Mouse (Mus musculus) forebrain, embryonic 13.5 days (tissue): ENCODE results near the gene D630045J12Rik. TPM values are rescaled to one million over a fixed set of nuclear protein-coding genes. Genes with fewer than 3 reads are reported as not detected.

Source experiments
- ATAC-seq: fragments of 200-750 bp; cut with Nextera tagmentation; 2 replicates; pipeline ENCODE4 v1.8.0; 2017
- H3K27ac ChIP-seq: fragments of 300-500 bp; sonication (generic); 2 replicates; pipeline ENCODE4 v1.5.1; 2015; ENCODE audit warnings: inconsistent platforms, mild to moderate bottlenecking, moderate library complexity
- H3K27me3 ChIP-seq: fragments of 300-500 bp; sonication (generic); 2 replicates; pipeline ENCODE4 v1.6.1; 2015; ENCODE audit warnings: mild to moderate bottlenecking, inconsistent platforms
- H3K36me3 ChIP-seq: fragments of 300-500 bp; sonication (generic); 2 replicates; pipeline ENCODE4 v1.6.1; 2015; ENCODE audit warnings: mild to moderate bottlenecking, inconsistent platforms; ENCODE audit not compliant: poor library complexity, severe bottlenecking
- H3K4me1 ChIP-seq: fragments of 300-500 bp; sonication (generic); 2 replicates; pipeline ENCODE4 v1.6.1; 2015; ENCODE audit warnings: inconsistent platforms
- H3K4me2 ChIP-seq: fragments of 300-500 bp; sonication (generic); 2 replicates; pipeline ENCODE4 v1.6.1; 2015; ENCODE audit warnings: inconsistent platforms, mild to moderate bottlenecking, moderate library complexity
- H3K4me3 ChIP-seq: fragments of 300-500 bp; sonication (generic); 2 replicates; pipeline ENCODE4 v1.5.1; 2015; ENCODE audit warnings: mild to moderate bottlenecking, inconsistent platforms
- H3K9ac ChIP-seq: fragments of 300-500 bp; sonication (generic); 2 replicates; pipeline ENCODE4 v1.6.1; 2015; ENCODE audit warnings: mild to moderate bottlenecking, inconsistent platforms
- H3K9me3 ChIP-seq: fragments of 300-500 bp; sonication (generic); replicated peaks from 2 replicates; pipeline ENCODE4 v1.6.1; 2016; ENCODE audit warnings: inconsistent platforms
- WGBS: fragments of 180-500 bp; shearing (Covaris S2); methylation state at CpG from one replicate; pipeline ENCODE4 v1.1.7; 2015; 5-methylcytosine and 5-hydroxymethylcytosine counted together
- polyA plus RNA-seq: library from polyadenylated mRNA; unstranded; fragments of >200 nt; fragmentation: Nextera tagmentation; extraction: Ambion mirVana; gene quantifications from 2 replicates; pipeline ENCODE4 v1.2.1, GENCODE M21; 2015

D630045J12Rik gene
- polyA plus RNA-seq, 1 experiment from 2014 or later, result 10.9 TPM

DNA sequence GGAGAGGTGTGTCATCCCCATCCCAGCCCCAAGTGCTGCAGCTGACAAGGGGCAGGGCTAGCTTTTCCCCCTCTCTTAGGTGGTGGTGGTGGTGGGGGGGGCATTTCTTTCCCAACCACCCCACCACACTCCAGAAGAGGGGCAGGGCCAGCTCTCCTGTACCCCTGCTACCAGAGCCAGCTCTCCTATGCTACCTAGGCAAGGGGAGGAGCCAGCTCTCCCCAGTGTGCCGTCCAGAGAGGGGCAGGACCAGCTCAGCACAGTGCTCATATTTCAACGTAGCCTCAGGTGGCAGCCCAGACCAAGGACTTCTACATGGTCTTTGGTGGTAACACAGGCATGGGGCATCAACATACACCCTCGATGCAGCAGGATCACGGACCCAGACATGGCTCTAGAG is 50.0 kb downstream of the D630045J12Rik start:
- peak; percentile 19; the same call in 1 of the 2 replicates for ATAC-seq
- no peak overlapping the region for H3K4me3 ChIP-seq
- no peak overlapping the region for H3K9ac ChIP-seq

DNA sequence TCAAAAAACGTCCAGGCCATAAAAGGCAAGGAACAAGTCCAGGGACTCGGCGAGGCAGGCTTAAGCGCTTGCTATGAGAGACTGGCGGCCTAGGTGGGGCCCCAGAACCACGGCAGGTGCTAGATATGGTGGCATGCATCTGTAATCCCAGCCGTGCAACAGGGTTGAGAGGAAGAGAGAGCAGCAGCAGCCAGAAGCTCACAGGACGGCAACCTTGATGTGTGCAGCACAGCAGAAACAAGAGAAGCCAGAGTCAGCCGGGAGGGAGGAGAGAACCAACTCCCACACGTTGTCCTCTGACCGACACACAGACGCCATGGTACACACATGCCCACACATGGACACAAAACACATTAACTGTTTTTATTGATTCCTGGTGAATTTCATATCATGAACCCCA is 51.0 kb downstream of the D630045J12Rik start:
- Histone ChIP-seq H3K36me3 (no peaks in the 10 kb centered on the region), H3K27ac (no peak overlapping the region), H3K4me1 (peaks cover 24% of the 10 kb centered on the region), H3K9ac (no peak overlapping the region), H3K4me2 (no peak overlapping the region), H3K27me3 (no peaks in the 10 kb centered on the region), H3K4me3 (no peak overlapping the region), H3K9me3 (no peaks in the 10 kb centered on the region)
- WGBS, result 88% methylated on average over 12 of the region's 12 CpGs
- ATAC-seq, result no peak

More for the DNA sequence above, 50.0 kb downstream of the D630045J12Rik start:
- H3K4me1 ChIP-seq, result peaks cover 28% of the 10 kb centered on the region
- H3K27ac ChIP-seq, result no peak overlapping the region
- H3K4me2 ChIP-seq, result no peak overlapping the region
- H3K27me3 ChIP-seq, result no peaks in the 10 kb centered on the region
- H3K9me3 ChIP-seq, result no peaks in the 10 kb centered on the region
- WGBS, result 70% methylated on average over 4 of the region's 4 CpGs
- no peaks in the 10 kb centered on the region for H3K36me3 ChIP-seq

- H3K4me1 ChIP-seq, result peaks cover 11% of the 10 kb centered on the region
- no peak overlapping the region for H3K9ac ChIP-seq
- no peak overlapping the region for H3K4me3 ChIP-seq
- H3K27ac ChIP-seq, result no peak overlapping the region
- no peaks in the 10 kb centered on the region for H3K27me3 ChIP-seq
- H3K36me3 ChIP-seq, result peaks cover 4% of the 10 kb centered on the region
- WGBS, result 77% methylated on average over 5 of the region's 5 CpGs
- H3K9me3 ChIP-seq, result no peaks in the 10 kb centered on the region
- ATAC-seq, result no peak
- H3K4me2 ChIP-seq, result no peak overlapping the region
These were observed 52.3 kb downstream of the D630045J12Rik start for GRCm38 (mm10) chr6:38201495-38201894.

DNA sequence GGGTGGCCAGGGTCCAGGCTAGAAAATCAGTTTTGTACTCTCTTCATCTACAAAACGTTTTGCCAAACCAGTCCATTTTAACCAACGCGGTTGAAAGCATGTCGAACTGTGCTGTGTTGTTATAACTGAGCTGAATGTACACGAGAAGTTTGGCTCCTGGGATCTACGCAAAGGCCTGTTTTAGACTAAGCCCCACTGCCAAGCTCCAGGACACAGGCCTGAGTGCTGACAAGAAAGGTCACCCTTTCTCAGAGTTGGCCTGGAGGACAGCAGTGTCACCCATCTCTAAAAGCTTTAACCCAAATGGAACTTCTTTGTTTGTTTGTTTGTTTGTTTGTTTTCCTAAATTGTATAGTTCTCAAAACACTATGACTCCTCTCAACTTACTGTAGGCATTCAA is 54.2 kb downstream of the D630045J12Rik start:
- no peak overlapping the region for H3K27ac ChIP-seq
- no peaks in the 10 kb centered on the region for H3K9me3 ChIP-seq
- no peak overlapping the region for H3K9ac ChIP-seq
- no peak overlapping the region for H3K4me2 ChIP-seq
- H3K4me1 ChIP-seq, result no peaks in the 10 kb centered on the region
- no peaks in the 10 kb centered on the region for H3K27me3 ChIP-seq
- ATAC-seq, result no peak
- peaks cover 23% of the 10 kb centered on the region for H3K36me3 ChIP-seq
- no peak overlapping the region for H3K4me3 ChIP-seq
- 89% methylated on average over 6 of the region's 6 CpGs for WGBS

DNA sequence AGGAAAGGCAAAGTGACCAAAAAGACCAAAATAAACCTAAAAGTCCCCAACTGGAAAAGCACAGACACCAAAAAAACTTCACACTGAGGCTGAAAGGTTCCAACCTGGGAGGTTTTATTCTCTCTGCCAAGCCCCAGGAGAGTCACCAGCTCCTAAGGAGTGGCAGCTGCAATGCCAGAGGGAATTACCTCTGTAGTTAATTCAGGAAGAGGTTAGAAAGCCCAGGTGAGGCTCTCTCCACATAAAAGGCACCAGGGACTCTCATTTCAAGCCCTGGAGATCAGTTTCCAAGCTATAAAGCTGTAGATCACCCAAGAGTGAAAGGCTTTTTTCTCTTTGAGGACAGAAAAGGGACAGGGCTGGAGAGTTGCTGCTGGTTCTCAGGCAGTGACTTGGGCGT is 55.1 kb downstream of the D630045J12Rik start:
- Histone ChIP-seq H3K27ac (no peak overlapping the region), H3K36me3 (peaks cover 30% of the 10 kb centered on the region), H3K9me3 (no peaks in the 10 kb centered on the region), H3K4me2 (no peak overlapping the region), H3K9ac (no peak overlapping the region), H3K4me3 (no peak overlapping the region), H3K27me3 (no peaks in the 10 kb centered on the region), H3K4me1 (no peaks in the 10 kb centered on the region)
- 90% methylated on average over 1 of the region's 1 CpGs for WGBS
- ATAC-seq, result no peak

DNA sequence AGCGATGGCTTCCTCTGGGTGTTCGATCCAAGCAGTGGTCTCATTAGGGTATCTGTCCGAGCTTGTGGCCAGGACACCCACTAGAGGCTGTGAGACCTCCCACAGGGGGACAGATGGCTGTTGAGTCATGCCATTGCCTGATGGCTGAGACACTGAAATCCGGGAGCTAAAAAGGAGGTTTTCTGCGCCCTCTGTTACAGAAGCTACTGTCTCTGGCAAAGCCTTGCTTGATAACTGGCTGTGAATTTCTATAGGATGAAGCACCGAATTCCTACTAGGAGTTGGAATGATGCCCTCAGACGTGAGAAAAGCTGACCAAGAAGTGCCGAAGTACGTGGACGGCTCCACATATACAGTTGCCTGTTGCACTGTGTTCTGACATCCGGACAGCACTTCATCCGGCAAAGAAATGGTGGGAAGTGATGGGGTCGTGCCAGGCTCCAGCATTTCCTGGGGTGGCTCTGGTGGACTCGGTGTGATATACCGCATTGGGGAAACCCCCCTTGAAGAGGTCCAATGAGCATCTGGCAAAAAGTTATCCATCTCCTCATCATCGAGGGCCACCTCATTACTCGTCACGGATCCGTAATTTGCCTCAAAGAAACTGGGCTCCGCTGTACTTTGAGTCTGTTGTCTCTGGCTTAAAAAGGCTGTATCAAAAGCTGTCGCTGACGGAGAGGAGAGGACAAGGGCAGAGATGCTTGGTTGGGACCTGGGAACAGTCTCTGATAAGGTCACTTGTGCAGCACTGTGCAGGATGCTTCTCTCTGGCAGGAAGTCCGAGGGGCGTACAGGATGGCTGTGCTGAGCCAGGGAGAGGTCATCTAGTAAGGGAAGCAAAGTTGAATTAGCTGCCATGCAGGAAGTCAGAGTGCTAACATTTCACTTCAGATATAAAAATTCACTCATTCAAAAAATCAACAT is 57.3 kb downstream of the D630045J12Rik start:
- 89% methylated on average over 24 of the region's 24 CpGs for WGBS
- H3K4me1 ChIP-seq, result no peaks in the 10 kb centered on the region
- H3K9me3 ChIP-seq, result no peaks in the 10 kb centered on the region
- no peak overlapping the region for H3K4me2 ChIP-seq
- H3K27me3 ChIP-seq, result no peaks in the 10 kb centered on the region
- no peak overlapping the region for H3K9ac ChIP-seq
- no peak overlapping the region for H3K4me3 ChIP-seq
- peaks cover 47% of the 10 kb centered on the region for H3K36me3 ChIP-seq
- no peak overlapping the region for H3K27ac ChIP-seq
- ATAC-seq, result no peak

DNA sequence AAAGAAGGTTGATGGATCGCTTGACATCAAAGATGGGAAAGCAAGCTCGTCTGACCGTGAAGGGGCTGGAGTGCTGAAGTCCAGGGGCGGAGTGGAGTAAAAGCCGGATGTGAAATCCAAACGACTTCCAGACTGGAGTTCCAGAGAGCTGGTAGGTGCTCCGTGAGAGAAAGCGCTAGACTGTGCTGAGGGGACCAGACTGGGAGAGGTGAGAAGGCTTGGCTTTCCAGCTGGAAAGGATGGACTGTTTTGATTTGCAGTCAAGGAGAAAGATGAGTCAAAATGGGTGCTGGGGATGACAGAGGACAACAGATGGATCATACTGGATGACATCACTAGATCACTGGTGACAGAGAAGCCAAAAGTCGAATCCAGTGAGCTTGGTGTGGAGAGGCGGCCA is 58.5 kb downstream of the D630045J12Rik start:
- H3K9ac ChIP-seq, result no peak overlapping the region
- H3K4me2 ChIP-seq, result no peak overlapping the region
- H3K36me3 ChIP-seq, result peaks cover 48% of the 10 kb centered on the region
- H3K27me3 ChIP-seq, result no peaks in the 10 kb centered on the region
- H3K4me1 ChIP-seq, result no peaks in the 10 kb centered on the region
- ATAC-seq, result no peak
- no peaks in the 10 kb centered on the region for H3K9me3 ChIP-seq
- WGBS, result 86% methylated on average over 10 of the region's 10 CpGs
- H3K4me3 ChIP-seq, result no peak overlapping the region
- H3K27ac ChIP-seq, result no peak overlapping the region

- H3K4me1 ChIP-seq, result no peaks in the 10 kb centered on the region
- no peak overlapping the region for H3K27ac ChIP-seq
- 80% methylated on average over 7 of the region's 7 CpGs for WGBS
- H3K9ac ChIP-seq, result no peak overlapping the region
- H3K36me3 ChIP-seq, result peaks cover 56% of the 10 kb centered on the region
- H3K9me3 ChIP-seq, result no peaks in the 10 kb centered on the region
- ATAC-seq, result no peak
- H3K27me3 ChIP-seq, result no peaks in the 10 kb centered on the region
- no peak overlapping the region for H3K4me2 ChIP-seq
- H3K4me3 ChIP-seq, result no peak overlapping the region
These were observed 59.8 kb downstream of the D630045J12Rik start for GRCm38 (mm10) chr6:38194046-38194445.

DNA sequence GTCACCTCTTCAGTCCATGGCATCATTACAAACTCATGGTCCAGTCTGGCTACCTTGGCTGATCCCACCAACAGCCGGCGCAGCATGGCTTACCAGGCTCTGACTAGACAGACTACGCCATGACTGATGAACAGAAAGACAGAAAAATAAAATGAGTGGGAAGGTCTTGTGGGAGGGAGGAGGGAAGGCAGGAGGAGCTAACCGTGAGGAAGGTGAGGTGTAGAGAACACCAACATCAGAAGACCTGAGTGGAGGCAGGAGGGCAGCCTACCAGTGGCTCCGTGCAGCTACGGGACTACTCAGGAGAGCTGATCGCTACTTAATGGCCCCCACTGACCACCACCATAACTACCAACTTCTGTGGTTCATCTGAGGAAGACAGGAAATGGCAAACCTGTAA is 60.9 kb downstream of the D630045J12Rik start:
- H3K9me3 ChIP-seq, result no peaks in the 10 kb centered on the region
- ATAC-seq, result no peak
- H3K27ac ChIP-seq, result no peak overlapping the region
- no peak overlapping the region for H3K9ac ChIP-seq
- peaks cover 63% of the 10 kb centered on the region for H3K36me3 ChIP-seq
- no peaks in the 10 kb centered on the region for H3K27me3 ChIP-seq
- no peaks in the 10 kb centered on the region for H3K4me1 ChIP-seq
- no peak overlapping the region for H3K4me3 ChIP-seq
- no peak overlapping the region for H3K4me2 ChIP-seq
- WGBS, result 93% methylated on average over 7 of the region's 7 CpGs

- no peaks in the 10 kb centered on the region for H3K9me3 ChIP-seq
- no peak overlapping the region for H3K9ac ChIP-seq
- 93% methylated on average over 8 of the region's 8 CpGs for WGBS
- no peak for ATAC-seq
- no peaks in the 10 kb centered on the region for H3K4me1 ChIP-seq
- H3K27me3 ChIP-seq, result no peaks in the 10 kb centered on the region
- no peak overlapping the region for H3K27ac ChIP-seq
- H3K4me3 ChIP-seq, result no peak overlapping the region
- no peak overlapping the region for H3K4me2 ChIP-seq
- peaks cover 52% of the 10 kb centered on the region for H3K36me3 ChIP-seq
These were observed 67.4 kb downstream of the D630045J12Rik start for GRCm38 (mm10) chr6:38186312-38186950.

DNA sequence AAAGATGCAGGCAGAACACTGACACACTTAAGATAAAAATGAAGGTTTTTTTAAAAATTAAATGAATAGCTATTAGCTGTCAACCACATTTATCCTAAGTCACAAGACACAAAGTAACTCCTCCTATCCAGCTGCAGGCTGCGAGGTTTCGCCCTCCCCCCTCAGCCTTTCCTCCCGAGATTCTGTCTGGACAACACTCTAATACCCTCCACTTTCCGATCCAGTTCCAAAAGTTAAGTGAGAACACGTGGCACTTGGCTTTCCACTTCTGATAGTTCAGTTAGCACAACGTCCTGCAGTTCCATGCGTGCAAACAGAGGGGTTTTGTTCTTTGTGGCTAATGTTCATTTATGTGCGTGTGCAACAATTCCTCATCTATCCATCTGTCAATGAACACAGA is 69.0 kb downstream of the D630045J12Rik start:
- ATAC-seq, result no peak
- Histone ChIP-seq H3K27ac (no peak overlapping the region), H3K4me1 (no peaks in the 10 kb centered on the region), H3K27me3 (no peaks in the 10 kb centered on the region), H3K4me2 (no peak overlapping the region), H3K4me3 (no peak overlapping the region), H3K9me3 (no peaks in the 10 kb centered on the region), H3K9ac (no peak overlapping the region), H3K36me3 (peaks cover 65% of the 10 kb centered on the region)
- WGBS, result 77% methylated on average over 8 of the region's 8 CpGs

DNA sequence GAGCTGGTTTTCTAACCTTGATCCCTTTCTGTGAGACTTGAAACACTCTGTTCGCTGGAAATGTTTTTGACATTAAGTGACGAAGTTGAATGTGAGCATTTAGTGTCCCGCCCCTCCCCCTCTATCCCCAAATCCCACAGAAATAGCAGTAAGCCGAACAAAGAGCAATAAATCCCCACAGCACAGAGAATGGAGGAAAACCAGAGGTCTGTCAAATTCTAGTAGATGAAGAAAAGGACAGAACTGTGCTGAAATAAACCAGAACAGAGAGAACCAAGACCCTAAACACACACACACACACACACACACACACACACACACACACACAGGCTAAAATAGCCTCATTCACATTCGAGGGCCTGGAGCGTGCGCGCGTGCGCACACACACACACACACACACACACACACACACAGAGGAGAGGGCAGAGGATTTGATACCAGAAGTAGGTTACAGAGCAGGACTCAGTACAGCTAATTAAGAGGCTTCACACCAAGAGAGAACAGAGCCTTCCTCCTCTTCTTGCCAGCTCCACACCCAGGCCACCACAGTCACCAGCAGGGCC is 72.0 kb downstream of the D630045J12Rik start:
- peaks cover 72% of the 10 kb centered on the region for H3K36me3 ChIP-seq
- H3K4me1 ChIP-seq, result no peaks in the 10 kb centered on the region
- H3K27me3 ChIP-seq, result no peaks in the 10 kb centered on the region
- no peak overlapping the region for H3K27ac ChIP-seq
- no peak for ATAC-seq
- no peaks in the 10 kb centered on the region for H3K9me3 ChIP-seq
- H3K4me2 ChIP-seq, result no peak overlapping the region
- no peak overlapping the region for H3K9ac ChIP-seq
- H3K4me3 ChIP-seq, result no peak overlapping the region
- 65% methylated on average over 10 of the region's 10 CpGs for WGBS
